Mouse (Mus musculus) neutrophil, adult 65 days (primary cell): ENCODE results near the gene Maged1. TPM values are rescaled to one million over a fixed set of nuclear protein-coding genes. Genes with fewer than 3 reads are reported as not detected.

ENCODE experiments used
- total RNA-seq: library from RNA; stranded (reverse); gene quantifications from 2 replicates; pipeline ENCODE4 v1.2.4, GENCODE M21; 2023

Gene Maged1
- 0.79 and 1.7 TPM in 2 replicates for total RNA-seq

DNA sequence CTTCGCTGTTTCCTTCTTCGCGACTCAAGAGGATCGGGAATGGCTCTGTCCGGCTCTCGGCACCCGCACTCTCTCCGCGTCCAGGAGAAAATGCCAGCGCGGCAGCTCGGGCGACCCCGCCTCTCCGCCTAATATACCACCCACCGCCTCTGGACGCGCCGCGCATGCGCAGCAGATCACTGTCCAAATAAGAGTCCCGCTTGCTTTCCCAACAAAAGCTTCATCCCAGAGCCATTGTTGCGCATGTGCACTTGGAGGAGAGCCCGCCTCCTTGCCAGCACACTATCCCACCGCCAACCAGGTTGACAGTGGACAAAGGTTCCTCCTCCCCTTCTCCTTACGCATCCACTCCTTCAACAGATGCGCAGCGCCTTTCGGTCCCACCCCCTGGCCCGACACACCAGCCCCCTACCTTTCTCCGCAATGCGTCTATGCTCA lies at the start of gene Maged1:
Gene Maged1 (minus strand): TSS at position 226 of the 438 bp plus-strand sequence.

Other genes starting within 250 kb of the Maged1 start
- gene Fam90a1b, start 175.4 kb downstream of the Maged1 start, total RNA-seq, result not detected in 2 replicates
- gene Apoo, start 175.0 kb downstream of the Maged1 start, total RNA-seq, result 2.5 and 5.1 TPM in 2 replicates
- gene Gspt2, start 93.9 kb upstream of the Maged1 start, total RNA-seq, result 3.6 and 3.7 TPM in 2 replicates
- gene Zxdb, start 182.4 kb upstream of the Maged1 start, total RNA-seq, result 4.3 and 5.1 TPM in 2 replicates